Mouse (Mus musculus) bone marrow, adult 2 months (tissue): ENCODE results near the gene Mss51.

Source experiments
- CTCF ChIP-seq: fragments of 200-500 bp; IDR thresholded peaks from 2 replicates; pipeline ENCODE4 v1.5.1; 2011; ENCODE audit warnings: low read length, control low read depth; ENCODE audit not compliant: control insufficient read depth, insufficient read depth
- POLR2A ChIP-seq: fragments of 200-500 bp; IDR thresholded peaks from 2 replicates; pipeline ENCODE4 v1.6.1; 2011; ENCODE audit warnings: low read depth, mild to moderate bottlenecking, control low read depth, low read length, borderline replicate concordance; ENCODE audit not compliant: control insufficient read depth

GRCm38 (mm10) chr14:20436976-20437375 is 59.7 kb downstream of the Mss51 start:
- TF ChIP-seq CTCF, result no peak
- TF ChIP-seq POLR2A, result no peak
